Mouse (Mus musculus): ENCODE results near the gene Kcng4.

Kcng4 gene

GRCm38 (mm10) chr8:119635378-119635777 lies at the start of gene Kcng4:
TSS of gene Kcng4 (minus strand) at chr8:119635680.
- no peak for DNase-seq

GRCm38 (mm10) chr8:119679184-119679583 lies 43.7 kb upstream of the Kcng4 start:
- DNase-seq = no peak

GRCm38 (mm10) chr8:119678138-119678843 lies 42.8 kb upstream of the Kcng4 start:
- DNase-seq = peak; percentile 31

- DNase-seq = peak; percentile 91
Observed at GRCm38 (mm10) chr8:119676389-119676788, 40.9 kb upstream of the Kcng4 start.

GRCm38 (mm10) chr8:119675457-119675856 lies 40.0 kb upstream of the Kcng4 start:
- DNase-seq = no peak

GRCm38 (mm10) chr8:119673976-119674555 lies 38.6 kb upstream of the Kcng4 start:
- DNase-seq = no peak

- DNase-seq = peak; percentile 43
Observed at GRCm38 (mm10) chr8:119670419-119671091, 35.1 kb upstream of the Kcng4 start.

GRCm38 (mm10) chr8:119669284-119669683 lies 33.8 kb upstream of the Kcng4 start:
- no peak for DNase-seq

GRCm38 (mm10) chr8:119668447-119668846 lies 33.0 kb upstream of the Kcng4 start:
- DNase-seq = no peak

- DNase-seq = no peak
Observed at GRCm38 (mm10) chr8:119666219-119666951, 30.9 kb upstream of the Kcng4 start, which contains the start of gene Wfdc1. TSS of gene Wfdc1 (plus strand) at chr8:119666365.

- peak; percentile 43 for DNase-seq
Observed at GRCm38 (mm10) chr8:119665270-119665669, 29.8 kb upstream of the Kcng4 start.

GRCm38 (mm10) chr8:119663440-119663839 lies 28.0 kb upstream of the Kcng4 start:
- DNase-seq = no peak

- no peak for DNase-seq
Observed at GRCm38 (mm10) chr8:119661892-119662291, 26.4 kb upstream of the Kcng4 start.

GRCm38 (mm10) chr8:119661081-119661480 lies 25.6 kb upstream of the Kcng4 start:
- peak; percentile 77 for DNase-seq

- DNase-seq = no peak
Observed at GRCm38 (mm10) chr8:119656709-119657464, 21.4 kb upstream of the Kcng4 start.

GRCm38 (mm10) chr8:119651324-119651723 lies 15.8 kb upstream of the Kcng4 start:
- DNase-seq = no peak

GRCm38 (mm10) chr8:119646846-119647245 lies 11.4 kb upstream of the Kcng4 start:
- DNase-seq = no peak

GRCm38 (mm10) chr8:119646197-119646596 lies 10.7 kb upstream of the Kcng4 start:
- DNase-seq = no peak

- DNase-seq = no peak
Observed at GRCm38 (mm10) chr8:119644981-119645597, 9.6 kb upstream of the Kcng4 start.

GRCm38 (mm10) chr8:119644429-119644960 lies 9.0 kb upstream of the Kcng4 start:
- no peak for DNase-seq

GRCm38 (mm10) chr8:119642960-119643359 lies 7.5 kb upstream of the Kcng4 start:
- no peak for DNase-seq

GRCm38 (mm10) chr8:119641058-119641457 lies 5.6 kb upstream of the Kcng4 start:
- no peak for DNase-seq
